Mouse (Mus musculus) midbrain, embryonic 12.5 days (tissue): Measurements from ENCODE around the gene Mettl26. TPM values are rescaled to one million over a fixed set of nuclear protein-coding genes. Genes with fewer than 3 reads are reported as not detected.
A peak's percentile ranks its signal among the peaks of the same experiment; 100 is the strongest.
"Not testable (repeated sequence)": the region's sequence is repeated elsewhere in the genome, so short reads cannot be mapped to it uniquely, and the experiment has no call there.

ENCODE experiments used
- ATAC-seq: fragments of 200-750 bp; cut with Nextera tagmentation; 2 replicates; pipeline ENCODE4 v1.8.0; 2017; ENCODE audit warnings: low read depth, moderate TSS enrichment, moderate library complexity; ENCODE audit not compliant: low FRiP score
- H3K27ac ChIP-seq: fragments of 300-500 bp; sonication (generic); replicated peaks from 2 replicates; pipeline ENCODE4 v1.5.1; 2016; ENCODE audit warnings: mild to moderate bottlenecking
- H3K27me3 ChIP-seq: fragments of 300-500 bp; sonication (generic); 2 replicates; pipeline ENCODE4 v1.6.1; 2016; ENCODE audit warnings: mild to moderate bottlenecking
- H3K36me3 ChIP-seq: fragments of 300-500 bp; sonication (generic); 2 replicates; pipeline ENCODE4 v1.6.1; 2016
- H3K4me1 ChIP-seq: fragments of 300-500 bp; sonication (generic); 2 replicates; pipeline ENCODE4 v1.6.1; 2016
- H3K4me2 ChIP-seq: fragments of 300-500 bp; sonication (generic); replicated peaks from 2 replicates; pipeline ENCODE4 v1.6.1; 2016; ENCODE audit warnings: mild to moderate bottlenecking, moderate library complexity
- H3K4me3 ChIP-seq: fragments of 300-500 bp; sonication (generic); 2 replicates; pipeline ENCODE4 v1.5.1; 2016; ENCODE audit warnings: mild to moderate bottlenecking
- H3K9ac ChIP-seq: fragments of 300-500 bp; sonication (generic); replicated peaks from 2 replicates; pipeline ENCODE4 v1.6.1; 2016; ENCODE audit warnings: mild to moderate bottlenecking, moderate library complexity
- H3K9me3 ChIP-seq: fragments of 300-500 bp; sonication (generic); 2 replicates; pipeline ENCODE4 v1.6.1; 2016; ENCODE audit warnings: mild to moderate bottlenecking
- WGBS: fragments of 180-500 bp; shearing (Covaris S2); methylation state at CpG from one replicate; pipeline ENCODE4 v1.1.7; 2016; 5-methylcytosine and 5-hydroxymethylcytosine counted together
- polyA plus RNA-seq: library from polyadenylated mRNA; unstranded; fragments of >200 nt; fragmentation: Nextera tagmentation; extraction: Ambion mirVana; gene quantifications from 2 replicates; pipeline ENCODE4 v1.2.1, GENCODE M21; 2016

Mettl26 gene
- polyA plus RNA-seq, 1 experiment from 2014 or later, result 59.5 TPM

DNA sequence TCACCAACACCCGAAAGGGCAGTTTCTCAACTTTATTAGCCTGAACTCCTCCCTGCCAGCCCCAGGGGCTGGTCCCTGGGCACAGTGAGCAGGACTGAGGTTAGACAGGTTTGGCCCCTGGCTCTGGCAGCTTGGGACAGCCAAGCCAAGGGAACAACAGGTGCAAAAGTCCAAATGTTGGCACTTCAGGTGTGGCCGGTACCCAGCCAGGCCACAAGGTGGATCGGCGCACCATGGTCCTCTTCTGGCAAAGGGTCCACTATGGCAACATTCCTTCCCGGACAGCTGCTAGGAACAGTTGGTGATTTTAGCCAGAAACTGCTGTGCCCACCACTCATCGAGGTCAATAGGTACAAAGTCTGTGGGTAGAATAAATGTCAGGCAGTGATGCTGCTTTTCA lies 11.2 kb upstream of the Mettl26 start:
- H3K4me3 ChIP-seq, result no peak overlapping the region
- H3K4me2 ChIP-seq, result no peak overlapping the region
- no peaks in the 10 kb centered on the region for H3K9me3 ChIP-seq
- ATAC-seq, result no peak
- H3K9ac ChIP-seq, result no peak overlapping the region
- 91% methylated on average over 6 of the region's 6 CpGs for WGBS
- peaks cover 30% of the 10 kb centered on the region for H3K4me1 ChIP-seq
- peaks cover 10% of the 10 kb centered on the region for H3K27me3 ChIP-seq
- no peaks in the 10 kb centered on the region for H3K36me3 ChIP-seq
- H3K27ac ChIP-seq, result no peak overlapping the region

DNA sequence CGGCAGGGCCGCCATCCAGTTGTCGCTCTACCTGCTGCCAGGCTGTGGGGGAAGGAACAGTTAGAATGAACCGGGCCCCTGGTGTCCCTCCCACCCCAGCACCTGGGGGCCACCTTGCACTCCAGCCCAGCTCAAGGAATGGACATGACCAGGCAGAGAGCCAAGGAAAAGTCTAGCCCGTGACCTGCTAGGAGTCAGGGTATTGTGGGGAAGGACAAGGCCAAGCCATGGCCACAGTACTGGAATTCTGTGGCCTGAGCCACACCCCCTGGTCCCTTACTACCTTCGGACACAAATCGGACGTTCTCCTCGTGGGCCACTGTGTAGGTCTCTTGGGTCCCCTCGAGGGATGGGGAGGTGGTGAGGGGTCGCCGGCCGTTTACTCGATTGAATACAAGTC lies 10.6 kb upstream of the Mettl26 start:
- H3K4me1 ChIP-seq, result peaks cover 35% of the 10 kb centered on the region
- WGBS, result 96% methylated on average over 14 of the region's 14 CpGs
- no peaks in the 10 kb centered on the region for H3K36me3 ChIP-seq
- peaks cover 10% of the 10 kb centered on the region for H3K27me3 ChIP-seq
- no peaks in the 10 kb centered on the region for H3K9me3 ChIP-seq
- H3K4me2 ChIP-seq, result no peak overlapping the region
- no peak overlapping the region for H3K9ac ChIP-seq
- H3K4me3 ChIP-seq, result no peak overlapping the region
- no peak overlapping the region for H3K27ac ChIP-seq
- no peak for ATAC-seq

GRCm38 (mm10) chr17:25865288-25865687 lies 9.6 kb upstream of the Mettl26 start:
- no peak overlapping the region for H3K27ac ChIP-seq
- H3K36me3 ChIP-seq, result no peaks in the 10 kb centered on the region

DNA sequence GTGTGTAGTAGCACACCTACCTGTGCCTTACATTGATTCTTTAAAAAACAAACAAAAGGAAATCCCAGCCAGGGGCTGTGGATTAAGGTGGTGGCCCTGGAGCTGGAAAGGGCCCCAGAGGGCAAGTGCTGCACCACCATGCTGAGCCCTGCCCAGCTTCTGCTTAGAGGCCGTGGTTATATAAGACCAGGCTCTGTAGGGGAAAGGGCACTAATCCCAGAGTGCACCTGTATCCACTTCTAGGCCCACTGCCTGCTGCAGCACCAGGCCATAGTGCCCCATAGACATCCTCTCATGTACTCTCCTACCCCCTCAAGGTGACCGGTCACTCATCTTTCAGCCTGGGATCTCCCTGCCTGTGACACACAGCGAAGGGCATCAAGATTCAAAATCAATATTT lies 8.7 kb upstream of the Mettl26 start:
- Histone ChIP-seq H3K27me3 (peaks cover 10% of the 10 kb centered on the region), H3K4me3 (no peak overlapping the region), H3K4me2 (no peak overlapping the region), H3K9ac (no peak overlapping the region), H3K27ac (no peak overlapping the region), H3K36me3 (no peaks in the 10 kb centered on the region), H3K4me1 (peaks cover 23% of the 10 kb centered on the region), H3K9me3 (no peaks in the 10 kb centered on the region)
- no peak for ATAC-seq
- 93% methylated on average over 3 of the region's 3 CpGs for WGBS

More at GRCm38 (mm10) chr17:25865288-25865687, 9.6 kb upstream of the Mettl26 start:
- H3K4me3 ChIP-seq, result no peak overlapping the region
- WGBS, result 85% methylated on average over 11 of the region's 11 CpGs
- no peak for ATAC-seq
- H3K9me3 ChIP-seq, result no peaks in the 10 kb centered on the region
- no peak overlapping the region for H3K4me2 ChIP-seq
- peaks cover 30% of the 10 kb centered on the region for H3K4me1 ChIP-seq
- peaks cover 10% of the 10 kb centered on the region for H3K27me3 ChIP-seq
- H3K9ac ChIP-seq, result no peak overlapping the region

DNA sequence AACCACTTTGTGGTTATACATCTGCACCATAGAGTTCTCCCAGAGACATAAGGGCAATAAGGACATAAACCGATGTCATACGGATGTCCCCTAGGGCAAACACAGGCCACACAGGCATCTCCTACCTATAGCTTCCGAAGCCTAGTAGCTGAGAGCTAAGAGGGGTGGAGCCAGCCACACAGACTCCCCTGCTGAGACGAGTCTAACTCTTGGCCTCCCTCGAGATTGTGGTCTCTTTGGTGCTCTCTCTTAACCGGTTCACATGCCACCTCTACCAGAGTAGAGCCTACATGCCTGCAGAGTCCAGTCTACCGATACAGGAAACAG lies 7.4 kb upstream of the Mettl26 start:
- H3K27ac ChIP-seq, result no peak overlapping the region
- no peaks in the 10 kb centered on the region for H3K9me3 ChIP-seq
- peak overlapping the region; percentile 83 for H3K4me3 ChIP-seq
- no peak overlapping the region for H3K9ac ChIP-seq
- peaks cover 10% of the 10 kb centered on the region for H3K27me3 ChIP-seq
- 13% methylated on average over 7 of the region's 7 CpGs for WGBS
- H3K36me3 ChIP-seq, result no peaks in the 10 kb centered on the region
- peaks cover 18% of the 10 kb centered on the region for H3K4me1 ChIP-seq
- H3K4me2 ChIP-seq, result peak overlapping the region; percentile 100
- ATAC-seq, result no peak

DNA sequence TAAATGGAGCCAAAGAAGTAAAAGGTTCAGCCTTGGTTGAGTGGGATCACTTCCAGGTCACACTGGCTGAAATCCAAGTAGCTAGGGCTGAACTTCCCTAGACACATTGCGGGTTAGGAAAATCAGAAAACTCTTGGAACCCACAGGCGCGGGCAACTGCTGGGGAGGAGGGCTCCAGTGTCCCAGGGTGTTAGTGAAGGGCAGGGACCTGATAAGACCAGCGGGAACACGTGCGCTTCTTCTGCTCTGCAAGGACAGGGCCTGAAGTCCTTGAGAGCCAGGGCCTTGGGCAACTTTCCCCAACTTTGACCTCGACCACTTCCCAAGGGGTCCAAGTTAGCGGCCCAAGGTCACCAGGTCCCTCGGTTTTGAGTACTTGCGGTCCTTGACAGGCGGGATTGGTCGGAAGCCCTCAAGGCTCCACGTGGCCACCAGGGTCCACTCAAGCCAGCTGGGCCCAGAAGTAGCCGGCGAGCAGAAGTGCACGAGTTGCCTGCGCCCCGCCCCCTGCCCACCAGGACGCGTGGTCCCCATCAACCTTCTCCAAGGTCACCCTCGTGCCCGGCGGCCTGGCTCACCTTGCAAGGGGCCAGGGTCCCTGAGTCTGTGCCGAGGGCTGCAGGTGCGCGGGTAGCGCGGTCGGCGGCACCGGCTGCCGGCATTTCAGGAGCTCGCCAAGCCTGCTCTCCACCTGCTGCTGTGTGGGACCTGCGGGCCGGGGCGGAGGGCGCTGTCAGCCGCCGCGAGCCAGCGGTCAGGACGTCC lies 6.9 kb upstream of the Mettl26 start:
- no peak overlapping the region for H3K27ac ChIP-seq
- peak overlapping the region; percentile 66 for H3K9ac ChIP-seq
- no peaks in the 10 kb centered on the region for H3K36me3 ChIP-seq
- peaks cover 10% of the 10 kb centered on the region for H3K27me3 ChIP-seq
- peaks cover 18% of the 10 kb centered on the region for H3K4me1 ChIP-seq
- H3K4me2 ChIP-seq, result peak overlapping the region; percentile 100
- no peak; the same call in 1 of the 2 replicates for ATAC-seq
- peak overlapping the region; percentile 83 for H3K4me3 ChIP-seq
- no peaks in the 10 kb centered on the region for H3K9me3 ChIP-seq
- WGBS, result 1% methylated on average over 42 of the region's 42 CpGs

- H3K4me2 ChIP-seq, result peak within 1 kb of the TSS; percentile 100
- peak within 1 kb of the TSS; percentile 83 for H3K4me3 ChIP-seq
- 0 out of 2 replicates have a peak within 1 kb of the TSS, but pooled peaks have one; percentile 32 for H3K27ac ChIP-seq
- no peaks in the 10 kb centered on the region for H3K36me3 ChIP-seq
- H3K9me3 ChIP-seq, result no peaks in the 10 kb centered on the region
- peaks cover 10% of the 10 kb centered on the region for H3K27me3 ChIP-seq
- ATAC-seq, result peak; percentile 90
- H3K9ac ChIP-seq, result peak within 1 kb of the TSS; percentile 66
- under 1% methylated on average over 24 of the region's 24 CpGs for WGBS
- peaks cover 18% of the 10 kb centered on the region for H3K4me1 ChIP-seq
These were observed 6.2 kb upstream of the Mettl26 start, which contains the start of gene Mcrip2 for GRCm38 (mm10) chr17:25868601-25869191. TSS of gene Mcrip2 (minus strand) at chr17:25868764.

GRCm38 (mm10) chr17:25869498-25869897 lies 5.4 kb upstream of the Mettl26 start:
- WGBS, result 86% methylated on average over 8 of the region's 8 CpGs
- H3K4me1 ChIP-seq, result peaks cover 26% of the 10 kb centered on the region
- H3K36me3 ChIP-seq, result no peaks in the 10 kb centered on the region
- no peak overlapping the region for H3K9ac ChIP-seq
- H3K27me3 ChIP-seq, result peaks cover 10% of the 10 kb centered on the region
- no peaks in the 10 kb centered on the region for H3K9me3 ChIP-seq
- ATAC-seq, result no peak
- H3K4me2 ChIP-seq, result no peak overlapping the region
- H3K27ac ChIP-seq, result no peak overlapping the region
- H3K4me3 ChIP-seq, result no peak overlapping the region

- H3K4me3 ChIP-seq, result no peak overlapping the region
- H3K27ac ChIP-seq, result no peak overlapping the region
- peaks cover 10% of the 10 kb centered on the region for H3K27me3 ChIP-seq
- WGBS, result 86% methylated on average over 2 of the region's 2 CpGs
- no peaks in the 10 kb centered on the region for H3K9me3 ChIP-seq
- H3K9ac ChIP-seq, result no peak overlapping the region
- ATAC-seq, result no peak
- H3K4me2 ChIP-seq, result no peak overlapping the region
- H3K4me1 ChIP-seq, result peaks cover 27% of the 10 kb centered on the region
- no peaks in the 10 kb centered on the region for H3K36me3 ChIP-seq
These were observed 4.9 kb upstream of the Mettl26 start for GRCm38 (mm10) chr17:25869954-25870353.

- not testable (repeated sequence) for H3K27ac ChIP-seq, ATAC-seq, H3K9me3 ChIP-seq, H3K36me3 ChIP-seq, H3K4me3 ChIP-seq, H3K9ac ChIP-seq, H3K27me3 ChIP-seq, H3K4me2 ChIP-seq
- peaks cover 35% of the 10 kb centered on the region for H3K4me1 ChIP-seq
These were observed 3.3 kb upstream of the Mettl26 start for GRCm38 (mm10) chr17:25871566-25871965.

GRCm38 (mm10) chr17:25872676-25873075 lies 2.2 kb upstream of the Mettl26 start:
- 90% methylated on average over 3 of the region's 3 CpGs for WGBS
- no peak overlapping the region for H3K27ac ChIP-seq
- H3K36me3 ChIP-seq, result peaks cover 1% of the 10 kb centered on the region
- peaks cover 37% of the 10 kb centered on the region for H3K4me1 ChIP-seq
- no peak overlapping the region for H3K4me2 ChIP-seq
- H3K9ac ChIP-seq, result no peak overlapping the region
- no peak overlapping the region for H3K4me3 ChIP-seq
- ATAC-seq, result no peak
- peaks cover 6% of the 10 kb centered on the region for H3K27me3 ChIP-seq
- no peaks in the 10 kb centered on the region for H3K9me3 ChIP-seq

DNA sequence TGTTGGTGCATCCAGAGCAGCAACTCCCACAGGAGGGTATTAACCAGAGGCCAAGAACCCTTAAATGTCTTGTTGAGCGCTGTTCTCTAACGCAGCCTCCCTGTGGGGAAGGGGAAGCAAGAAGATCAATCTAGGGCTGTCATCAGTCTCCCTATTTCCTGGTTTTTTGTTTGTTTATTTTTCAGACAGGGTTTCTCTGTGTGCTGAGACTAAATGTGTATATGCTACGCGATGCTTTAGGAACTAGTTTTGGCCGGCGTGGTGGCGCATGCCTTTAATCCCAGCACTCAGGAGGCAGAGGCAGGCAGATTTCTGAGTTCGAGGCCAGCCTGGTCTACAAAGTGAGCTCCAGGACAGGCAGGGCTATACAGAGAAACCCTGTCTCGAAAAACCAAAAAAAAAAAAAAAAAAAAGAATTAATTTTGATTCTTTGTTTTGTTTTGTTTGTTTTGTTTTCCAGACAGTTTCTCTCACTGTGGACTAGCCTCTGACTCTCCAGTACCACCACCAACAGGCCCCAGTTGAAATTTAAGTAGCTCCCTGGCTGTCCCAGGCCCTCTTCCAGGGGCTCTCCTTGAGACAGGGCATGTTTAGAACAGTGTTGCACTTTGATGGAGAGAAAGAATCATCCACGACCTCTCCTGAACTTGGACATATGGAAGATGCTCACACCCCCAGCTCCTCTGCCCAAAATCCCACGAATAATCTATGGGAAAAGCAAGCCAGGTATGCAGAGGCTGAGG lies 1.3 kb upstream of the Mettl26 start:
- H3K27ac ChIP-seq, result no peak overlapping the region
- no peak for ATAC-seq
- H3K4me1 ChIP-seq, result peaks cover 31% of the 10 kb centered on the region
- no peak overlapping the region for H3K9ac ChIP-seq
- WGBS, result 84% methylated on average over 11 of the region's 11 CpGs
- peak overlapping the region; percentile 95 for H3K4me2 ChIP-seq
- no peaks in the 10 kb centered on the region for H3K9me3 ChIP-seq
- peak overlapping the region; percentile 78; the same call in 1 of the 2 replicates for H3K4me3 ChIP-seq
- no peaks in the 10 kb centered on the region for H3K27me3 ChIP-seq
- H3K36me3 ChIP-seq, result peaks cover 10% of the 10 kb centered on the region
